Mouse (Mus musculus): ENCODE measurements around the gene Clic5.

Gene Clic5

GRCm38 (mm10) chr17:44192981-44193380 is 4.6 kb downstream of the Clic5 start:
- DNase-seq (ENCODE audit: low spot score in 2 of 2) = no peak

- DNase-seq (ENCODE audit: low spot score in 2 of 2) = no peak
These were observed 10.8 kb downstream of the Clic5 start for GRCm38 (mm10) chr17:44199158-44199557.

GRCm38 (mm10) chr17:44202952-44203351 is 14.6 kb downstream of the Clic5 start:
- DNase-seq (ENCODE audit: low spot score in 2 of 2) = no peak

- DNase-seq (ENCODE audit: low spot score in 2 of 2) = no peak
These were observed 16.4 kb downstream of the Clic5 start for GRCm38 (mm10) chr17:44204787-44205186.

GRCm38 (mm10) chr17:44205562-44205961 is 17.2 kb downstream of the Clic5 start:
- no peak for DNase-seq (ENCODE audit: low spot score in 2 of 2)

GRCm38 (mm10) chr17:44208900-44209299 is 20.5 kb downstream of the Clic5 start:
- no peak for DNase-seq (ENCODE audit: low spot score in 2 of 2)

- DNase-seq (ENCODE audit: low spot score in 2 of 2) = no peak
These were observed 24.7 kb downstream of the Clic5 start for GRCm38 (mm10) chr17:44212960-44213619.

GRCm38 (mm10) chr17:44215196-44215799 is 26.9 kb downstream of the Clic5 start:
- no peak for DNase-seq (ENCODE audit: low spot score in 2 of 2)

- no peak for DNase-seq (ENCODE audit: low spot score in 2 of 2)
These were observed 28.8 kb downstream of the Clic5 start for GRCm38 (mm10) chr17:44217185-44217584.

GRCm38 (mm10) chr17:44219943-44220342 is 31.6 kb downstream of the Clic5 start:
- DNase-seq (ENCODE audit: low spot score in 2 of 2) = no peak

- DNase-seq (ENCODE audit: low spot score in 2 of 2) = no peak
These were observed 40.0 kb downstream of the Clic5 start for GRCm38 (mm10) chr17:44228428-44228827.

GRCm38 (mm10) chr17:44230083-44230482 is 41.7 kb downstream of the Clic5 start:
- DNase-seq (ENCODE audit: low spot score in 2 of 2) = no peak

- DNase-seq (ENCODE audit: low spot score in 2 of 2) = no peak
These were observed 50.8 kb downstream of the Clic5 start for GRCm38 (mm10) chr17:44239030-44239721.

- DNase-seq (ENCODE audit: low spot score in 2 of 2) = no peak
These were observed 52.4 kb downstream of the Clic5 start for GRCm38 (mm10) chr17:44240742-44241141.

GRCm38 (mm10) chr17:44244096-44244495 is 55.7 kb downstream of the Clic5 start:
- DNase-seq (ENCODE audit: low spot score in 2 of 2) = no peak

- no peak for DNase-seq (ENCODE audit: low spot score in 2 of 2)
These were observed 56.2 kb downstream of the Clic5 start for GRCm38 (mm10) chr17:44244625-44245024.

- DNase-seq (ENCODE audit: low spot score in 2 of 2) = no peak
These were observed 57.8 kb downstream of the Clic5 start for GRCm38 (mm10) chr17:44246153-44246700.

- DNase-seq (ENCODE audit: low spot score in 2 of 2) = no peak
These were observed 61.2 kb downstream of the Clic5 start for GRCm38 (mm10) chr17:44249544-44249943.

GRCm38 (mm10) chr17:44252653-44253052 is 64.3 kb downstream of the Clic5 start:
- DNase-seq (ENCODE audit: low spot score in 2 of 2) = no peak

- no peak for DNase-seq (ENCODE audit: low spot score in 2 of 2)
These were observed 66.3 kb downstream of the Clic5 start for GRCm38 (mm10) chr17:44254698-44255097.

GRCm38 (mm10) chr17:44256583-44256982 is 68.2 kb downstream of the Clic5 start:
- peak; percentile 69 to 75 for DNase-seq (ENCODE audit: low spot score in 2 of 2)

- no peak for DNase-seq (ENCODE audit: low spot score in 2 of 2)
These were observed 70.9 kb downstream of the Clic5 start for GRCm38 (mm10) chr17:44259245-44259644.
